Mouse (Mus musculus): ENCODE measurements around the gene Zic1. TPM values are rescaled to one million over a fixed set of nuclear protein-coding genes. Genes with fewer than 3 reads are reported as not detected.

Zic1 gene
- polyA plus RNA-seq, 1 experiment from 2014 or later, result 17.9 TPM

DNA sequence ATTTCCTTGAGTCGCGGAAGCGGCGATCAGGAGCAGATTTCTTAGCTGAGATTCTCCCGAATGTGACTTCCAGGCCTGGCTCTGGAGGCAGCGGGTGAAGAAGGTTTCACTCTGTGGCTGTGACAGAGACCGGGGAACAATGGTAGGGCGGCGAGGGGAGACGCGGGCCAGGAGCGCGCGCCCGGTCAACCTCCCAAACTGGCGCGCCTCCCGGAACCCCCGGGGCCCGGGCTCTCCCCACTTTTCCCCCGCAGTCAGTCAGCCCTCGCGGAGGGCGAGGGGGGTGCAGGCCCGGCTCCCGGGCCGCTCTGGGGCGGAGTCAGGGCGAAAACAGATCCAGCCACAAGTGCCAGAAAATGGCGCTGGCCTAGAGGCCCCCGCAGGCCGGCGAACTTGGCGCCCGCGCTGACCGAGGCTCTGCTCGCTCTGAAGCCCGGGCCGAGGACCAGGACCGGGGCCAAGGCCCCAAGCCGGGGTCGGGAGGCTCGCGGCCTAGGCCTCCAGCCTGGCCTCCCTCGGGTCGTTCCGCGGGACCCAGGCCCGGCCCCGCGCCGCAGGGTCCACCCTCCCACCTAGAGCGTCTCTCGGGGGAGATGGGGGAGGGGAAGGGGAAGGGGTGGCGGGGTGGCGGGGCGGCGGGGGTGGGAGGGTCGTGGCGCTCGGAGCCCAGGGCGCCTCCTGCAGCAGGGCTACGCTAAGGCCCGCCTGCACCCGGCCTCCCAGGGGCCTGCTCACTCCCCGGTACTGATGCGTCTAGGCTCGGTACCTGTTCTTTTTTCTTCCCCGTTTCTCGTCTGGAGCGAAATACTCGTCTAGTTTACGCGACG, 15.9 kb upstream of the Zic1 start:
- DNase-seq (ENCODE audit: low spot score), result peak; percentile 78

DNA sequence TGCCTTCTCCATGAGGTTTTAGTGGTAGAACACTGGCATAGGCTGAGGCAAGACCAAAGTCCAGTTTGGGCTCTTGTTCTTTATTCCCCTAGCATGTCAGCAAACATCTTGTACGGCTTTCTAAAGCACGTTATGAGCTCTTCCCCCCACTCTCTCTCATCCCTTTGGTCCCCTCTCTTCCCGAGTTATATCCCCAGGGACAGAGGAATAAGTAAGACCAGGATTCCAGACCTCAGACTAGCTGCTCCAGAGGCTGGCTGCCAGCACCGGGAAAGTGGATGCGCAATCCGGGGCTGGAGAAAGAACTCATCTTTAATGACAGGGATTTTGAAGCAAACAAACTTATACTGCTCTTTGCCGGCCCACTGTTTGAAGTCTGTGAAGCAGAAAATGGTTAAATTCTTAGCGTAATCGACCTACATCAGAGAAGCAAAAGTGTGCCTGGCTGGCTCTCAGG, 14.9 kb upstream of the Zic1 start:
- Histone ChIP-seq H3K27me3 (ENCODE audit: control insufficient read depth, insufficient read depth, low read length) (peaks cover 88% of the 10 kb centered on the region), H3K4me1 (ENCODE audit: control insufficient read depth, insufficient read depth, low read length) (0 out of 2 replicates have a peak, but pooled peaks cover 3% of the 10 kb centered on the region), H3K9me3 (ENCODE audit: control insufficient read depth, low read length) (no peaks in the 10 kb centered on the region), H3K4me3 (ENCODE audit: low read depth, low read length) (peak overlapping the region; percentile 55), H3K36me3 (ENCODE audit: control insufficient read depth, insufficient read depth, low read length) (no peaks in the 10 kb centered on the region), H3K9ac (ENCODE audit: low read length) (peak overlapping the region; percentile 95), H3K4me2 (ENCODE audit: low read depth) (peak overlapping the region; percentile 84), H3K27ac (ENCODE audit: low read depth, low read length) (peak overlapping the region; percentile 93)
- no peak for ATAC-seq (ENCODE audit: insufficient read depth, low FRiP score, low TSS enrichment)
- under 1% methylated on average over 9 of the region's 9 CpGs for WGBS
- peak; percentile 61 for DNase-seq (ENCODE audit: low spot score)

More for the DNA sequence above, 15.9 kb upstream of the Zic1 start:
- WGBS, result under 1% methylated on average over 65 of the region's 76 CpGs
- H3K36me3 ChIP-seq (ENCODE audit: control insufficient read depth, insufficient read depth, low read length), result no peaks in the 10 kb centered on the region
- H3K27ac ChIP-seq (ENCODE audit: low read depth, low read length), result peak overlapping the region; percentile 93
- ATAC-seq (ENCODE audit: insufficient read depth, low FRiP score, low TSS enrichment), result peak; percentile 21
- H3K9ac ChIP-seq (ENCODE audit: low read length), result peak overlapping the region; percentile 95
- H3K27me3 ChIP-seq (ENCODE audit: control insufficient read depth, insufficient read depth, low read length), result peaks cover 88% of the 10 kb centered on the region
- no peaks in the 10 kb centered on the region for H3K9me3 ChIP-seq (ENCODE audit: control insufficient read depth, low read length)
- peaks cover 8% of the 10 kb centered on the region; the same call in 1 of the 2 replicates for H3K4me1 ChIP-seq (ENCODE audit: control insufficient read depth, insufficient read depth, low read length)
- H3K4me3 ChIP-seq (ENCODE audit: low read depth, low read length), result peak overlapping the region; percentile 55
- peak overlapping the region; percentile 84 for H3K4me2 ChIP-seq (ENCODE audit: low read depth)

- ATAC-seq (ENCODE audit: insufficient read depth, low FRiP score, low TSS enrichment) (no peak), DNase-seq (ENCODE audit: low spot score) (peak; percentile 69)
- Histone ChIP-seq H3K27ac (ENCODE audit: low read depth, low read length) (peak overlapping the region; percentile 93), H3K9me3 (ENCODE audit: control insufficient read depth, low read length) (no peaks in the 10 kb centered on the region), H3K27me3 (ENCODE audit: control insufficient read depth, insufficient read depth, low read length) (peaks cover 86% of the 10 kb centered on the region), H3K9ac (ENCODE audit: low read length) (peak overlapping the region; percentile 95), H3K4me1 (ENCODE audit: control insufficient read depth, insufficient read depth, low read length) (0 out of 2 replicates have a peak, but pooled peaks cover 3% of the 10 kb centered on the region), H3K4me3 (ENCODE audit: low read depth, low read length) (peak overlapping the region; percentile 55), H3K36me3 (ENCODE audit: control insufficient read depth, insufficient read depth, low read length) (no peaks in the 10 kb centered on the region), H3K4me2 (ENCODE audit: low read depth) (peak overlapping the region; percentile 84)
- WGBS, result under 1% methylated on average over 10 of the region's 10 CpGs
Measured at GRCm38 (mm10) chr9:91379781-91380457, 14.3 kb upstream of the Zic1 start.

- DNase-seq (ENCODE audit: low spot score), result no peak
- H3K27ac ChIP-seq (ENCODE audit: low read depth, low read length), result peak overlapping the region; percentile 93
- 0 out of 2 replicates have a peak, but pooled peaks cover 3% of the 10 kb centered on the region for H3K4me1 ChIP-seq (ENCODE audit: control insufficient read depth, insufficient read depth, low read length)
- no peak for ATAC-seq (ENCODE audit: insufficient read depth, low FRiP score, low TSS enrichment)
- under 1% methylated on average over 8 of the region's 8 CpGs for WGBS
- H3K4me3 ChIP-seq (ENCODE audit: low read depth, low read length), result peak overlapping the region; percentile 55
- H3K36me3 ChIP-seq (ENCODE audit: control insufficient read depth, insufficient read depth, low read length), result no peaks in the 10 kb centered on the region
- no peaks in the 10 kb centered on the region for H3K9me3 ChIP-seq (ENCODE audit: control insufficient read depth, low read length)
- peak overlapping the region; percentile 84 for H3K4me2 ChIP-seq (ENCODE audit: low read depth)
- H3K27me3 ChIP-seq (ENCODE audit: control insufficient read depth, insufficient read depth, low read length), result peaks cover 86% of the 10 kb centered on the region
- peak overlapping the region; percentile 95 for H3K9ac ChIP-seq (ENCODE audit: low read length)
Measured at GRCm38 (mm10) chr9:91379300-91379635, 13.7 kb upstream of the Zic1 start.

GRCm38 (mm10) chr9:91378411-91379299, 13.0 kb upstream of the Zic1 start:
- under 1% methylated on average over 48 of the region's 48 CpGs for WGBS

GRCm38 (mm10) chr9:91377873-91378150, 12.2 kb upstream of the Zic1 start:
- H3K4me2 ChIP-seq (ENCODE audit: low read depth), result peak overlapping the region; percentile 84
- peak; percentile 67 for ATAC-seq (ENCODE audit: insufficient read depth, low FRiP score, low TSS enrichment)
- WGBS, result 0% methylated on average over 16 of the region's 16 CpGs
- DNase-seq (ENCODE audit: low spot score), result peak; percentile 84
- 0 out of 2 replicates have a peak, but pooled peaks cover 3% of the 10 kb centered on the region for H3K4me1 ChIP-seq (ENCODE audit: control insufficient read depth, insufficient read depth, low read length)
- H3K27ac ChIP-seq (ENCODE audit: low read depth, low read length), result peak overlapping the region; percentile 93
- peak overlapping the region; percentile 55 for H3K4me3 ChIP-seq (ENCODE audit: low read depth, low read length)
- peak overlapping the region; percentile 95 for H3K9ac ChIP-seq (ENCODE audit: low read length)
- H3K9me3 ChIP-seq (ENCODE audit: control insufficient read depth, low read length), result no peaks in the 10 kb centered on the region
- peaks cover 83% of the 10 kb centered on the region for H3K27me3 ChIP-seq (ENCODE audit: control insufficient read depth, insufficient read depth, low read length)
- no peaks in the 10 kb centered on the region for H3K36me3 ChIP-seq (ENCODE audit: control insufficient read depth, insufficient read depth, low read length)

More at GRCm38 (mm10) chr9:91378411-91379299, 13.0 kb upstream of the Zic1 start:
- H3K4me3 ChIP-seq (ENCODE audit: low read depth, low read length), result peak overlapping the region; percentile 55
- peak overlapping the region; percentile 84 for H3K4me2 ChIP-seq (ENCODE audit: low read depth)
- H3K27me3 ChIP-seq (ENCODE audit: control insufficient read depth, insufficient read depth, low read length), result peaks cover 87% of the 10 kb centered on the region
- peak; percentile 32 for ATAC-seq (ENCODE audit: insufficient read depth, low FRiP score, low TSS enrichment)
- peak overlapping the region; percentile 93 for H3K27ac ChIP-seq (ENCODE audit: low read depth, low read length)
- H3K4me1 ChIP-seq (ENCODE audit: control insufficient read depth, insufficient read depth, low read length), result 0 out of 2 replicates have a peak, but pooled peaks cover 3% of the 10 kb centered on the region
- DNase-seq (ENCODE audit: low spot score), result peak; percentile 69
- H3K9me3 ChIP-seq (ENCODE audit: control insufficient read depth, low read length), result no peaks in the 10 kb centered on the region
- H3K36me3 ChIP-seq (ENCODE audit: control insufficient read depth, insufficient read depth, low read length), result no peaks in the 10 kb centered on the region
- peak overlapping the region; percentile 95 for H3K9ac ChIP-seq (ENCODE audit: low read length)

- Histone ChIP-seq H3K36me3 (ENCODE audit: control insufficient read depth, insufficient read depth, low read length) (no peaks in the 10 kb centered on the region), H3K27ac (ENCODE audit: low read depth, low read length) (peak overlapping the region; percentile 93), H3K4me3 (ENCODE audit: low read depth, low read length) (peak overlapping the region; percentile 55), H3K4me2 (ENCODE audit: low read depth) (peak overlapping the region; percentile 84), H3K9me3 (ENCODE audit: control insufficient read depth, low read length) (no peaks in the 10 kb centered on the region), H3K27me3 (ENCODE audit: control insufficient read depth, insufficient read depth, low read length) (peaks cover 82% of the 10 kb centered on the region), H3K9ac (ENCODE audit: low read length) (peak overlapping the region; percentile 50), H3K4me1 (ENCODE audit: control insufficient read depth, insufficient read depth, low read length) (0 out of 2 replicates have a peak, but pooled peaks cover 3% of the 10 kb centered on the region)
- DNase-seq (ENCODE audit: low spot score) (peak; percentile 64), ATAC-seq (ENCODE audit: insufficient read depth, low FRiP score, low TSS enrichment) (peak; percentile 26)
- WGBS, result under 1% methylated on average over 14 of the region's 14 CpGs
Measured at GRCm38 (mm10) chr9:91377036-91377872, 11.6 kb upstream of the Zic1 start.
